Mouse (Mus musculus) embryonic facial prominence, embryonic 13.5 days (tissue): ENCODE measurements around the gene Ubtd1. TPM values are rescaled to one million over a fixed set of nuclear protein-coding genes. Genes with fewer than 3 reads are reported as not detected.

Experiments
- ATAC-seq: fragments of 200-750 bp; cut with Nextera tagmentation; 2 replicates; pipeline ENCODE4 v1.8.0; 2017; ENCODE audit warnings: low read depth; ENCODE audit not compliant: insufficient number of reproducible peaks, insufficient read depth, low FRiP score, low TSS enrichment
- H3K27ac ChIP-seq: fragments of 300-500 bp; sonication (generic); 2 replicates; pipeline ENCODE4 v1.5.1; 2015; ENCODE audit warnings: moderate library complexity, mild to moderate bottlenecking, inconsistent platforms
- H3K27me3 ChIP-seq: fragments of 300-500 bp; sonication (generic); 2 replicates; pipeline ENCODE4 v1.6.1; 2015; ENCODE audit warnings: mild to moderate bottlenecking, inconsistent platforms
- H3K36me3 ChIP-seq: fragments of 300-500 bp; sonication (generic); 2 replicates; pipeline ENCODE4 v1.6.1; 2015; ENCODE audit warnings: mild to moderate bottlenecking, inconsistent platforms
- H3K4me1 ChIP-seq: fragments of 300-500 bp; sonication (generic); 2 replicates; pipeline ENCODE4 v1.6.1; 2015; ENCODE audit warnings: inconsistent platforms
- H3K4me2 ChIP-seq: fragments of 300-500 bp; sonication (generic); 2 replicates; pipeline ENCODE4 v1.6.1; 2015; ENCODE audit warnings: moderate library complexity, mild to moderate bottlenecking, inconsistent platforms
- H3K4me3 ChIP-seq: fragments of 300-500 bp; sonication (generic); 2 replicates; pipeline ENCODE4 v1.5.1; 2015; ENCODE audit warnings: mild to moderate bottlenecking, inconsistent platforms
- H3K9ac ChIP-seq: fragments of 300-500 bp; sonication (generic); 2 replicates; pipeline ENCODE4 v1.6.1; 2015; ENCODE audit warnings: mild to moderate bottlenecking, inconsistent platforms
- H3K9me3 ChIP-seq: fragments of 300-500 bp; sonication (generic); 2 replicates; pipeline ENCODE4 v1.6.1; 2016; ENCODE audit warnings: inconsistent platforms
- WGBS: fragments of 180-500 bp; shearing (Covaris S2); methylation state at CpG from one replicate; pipeline ENCODE4 v1.1.7; 2015; ENCODE audit warnings: mixed read lengths; 5-methylcytosine and 5-hydroxymethylcytosine counted together
- polyA plus RNA-seq: library from polyadenylated mRNA; unstranded; fragments of >200 nt; fragmentation: Nextera tagmentation; extraction: Ambion mirVana; gene quantifications from 2 replicates; pipeline ENCODE4 v1.2.1, GENCODE M21; 2015

The Ubtd1 gene
- polyA plus RNA-seq, 1 experiment from 2014 or later: 23.5 TPM

- ATAC-seq: no peak
- Histone ChIP-seq H3K4me3 (no peak overlapping the region), H3K4me1 (peaks cover 52% of the 10 kb centered on the region), H3K4me2 (no peak overlapping the region), H3K27me3 (no peaks in the 10 kb centered on the region), H3K27ac (no peak overlapping the region), H3K9ac (no peak overlapping the region), H3K9me3 (no peaks in the 10 kb centered on the region), H3K36me3 (no peaks in the 10 kb centered on the region)
- WGBS: 54% methylated on average over 1 of the region's 1 CpGs
These were observed 13.9 kb downstream of the Ubtd1 start for GRCm38 (mm10) chr19:41995483-41995882.

GRCm38 (mm10) chr19:41997090-41997489 lies 15.5 kb downstream of the Ubtd1 start:
- H3K9me3 ChIP-seq: no peaks in the 10 kb centered on the region
- 84% methylated on average over 10 of the region's 10 CpGs for WGBS
- no peak overlapping the region for H3K9ac ChIP-seq
- no peaks in the 10 kb centered on the region for H3K27me3 ChIP-seq
- peaks cover 65% of the 10 kb centered on the region for H3K4me1 ChIP-seq
- H3K4me2 ChIP-seq: no peak overlapping the region
- no peak overlapping the region for H3K4me3 ChIP-seq
- H3K27ac ChIP-seq: no peak overlapping the region
- no peaks in the 10 kb centered on the region for H3K36me3 ChIP-seq
- no peak for ATAC-seq

GRCm38 (mm10) chr19:41998770-41999548 lies 17.4 kb downstream of the Ubtd1 start:
- no peaks in the 10 kb centered on the region for H3K9me3 ChIP-seq
- no peak overlapping the region for H3K9ac ChIP-seq
- no peak overlapping the region for H3K27ac ChIP-seq
- ATAC-seq: no peak
- no peaks in the 10 kb centered on the region for H3K27me3 ChIP-seq
- 86% methylated on average over 9 of the region's 9 CpGs for WGBS
- no peak overlapping the region for H3K4me2 ChIP-seq
- H3K36me3 ChIP-seq: no peaks in the 10 kb centered on the region
- H3K4me3 ChIP-seq: no peak overlapping the region
- H3K4me1 ChIP-seq: peaks cover 56% of the 10 kb centered on the region

GRCm38 (mm10) chr19:41999688-42000283 lies 18.2 kb downstream of the Ubtd1 start:
- ATAC-seq: no peak
- Histone ChIP-seq H3K36me3 (no peaks in the 10 kb centered on the region), H3K4me1 (peaks cover 55% of the 10 kb centered on the region), H3K4me3 (no peak overlapping the region), H3K4me2 (no peak overlapping the region), H3K27me3 (no peaks in the 10 kb centered on the region), H3K27ac (peak overlapping the region; percentile 52), H3K9ac (no peak overlapping the region), H3K9me3 (no peaks in the 10 kb centered on the region)
- 80% methylated on average over 4 of the region's 4 CpGs for WGBS

GRCm38 (mm10) chr19:42000446-42000958 lies 18.9 kb downstream of the Ubtd1 start:
- Histone ChIP-seq H3K4me1 (peaks cover 54% of the 10 kb centered on the region), H3K36me3 (no peaks in the 10 kb centered on the region), H3K27me3 (no peaks in the 10 kb centered on the region), H3K4me3 (no peak overlapping the region), H3K27ac (peak overlapping the region; percentile 52), H3K4me2 (no peak overlapping the region), H3K9ac (no peak overlapping the region), H3K9me3 (no peaks in the 10 kb centered on the region)
- WGBS: 17% methylated on average over 4 of the region's 4 CpGs
- no peak for ATAC-seq

- H3K36me3 ChIP-seq: no peaks in the 10 kb centered on the region
These were observed 19.9 kb downstream of the Ubtd1 start for GRCm38 (mm10) chr19:42001253-42001980.

DNA sequence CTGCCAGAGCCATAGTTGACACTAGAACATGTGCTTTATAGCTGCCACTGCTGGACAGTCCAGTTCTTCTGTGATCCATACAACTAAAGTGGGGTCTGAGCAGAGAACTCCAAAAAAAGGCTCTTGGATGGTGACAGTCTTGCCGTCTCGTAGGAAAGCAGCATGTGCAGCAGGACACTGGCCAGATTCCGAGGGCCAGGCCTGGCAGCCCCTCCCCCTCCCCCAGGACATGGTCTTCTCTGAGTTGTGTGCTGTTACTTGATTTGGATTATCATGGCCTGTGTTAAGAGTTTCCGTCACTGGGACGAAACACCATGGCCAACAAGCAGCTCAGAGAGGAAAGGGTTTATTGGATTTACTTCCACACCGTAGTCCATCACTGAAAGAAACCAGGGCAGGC lies 22.7 kb downstream of the Ubtd1 start:
- H3K4me1 ChIP-seq: peaks cover 60% of the 10 kb centered on the region
- 78% methylated on average over 6 of the region's 6 CpGs for WGBS
- H3K27ac ChIP-seq: no peak overlapping the region
- H3K4me3 ChIP-seq: no peak overlapping the region
- H3K9me3 ChIP-seq: no peaks in the 10 kb centered on the region
- no peak for ATAC-seq
- no peak overlapping the region for H3K9ac ChIP-seq
- no peaks in the 10 kb centered on the region for H3K27me3 ChIP-seq
- H3K4me2 ChIP-seq: no peak overlapping the region
- H3K36me3 ChIP-seq: no peaks in the 10 kb centered on the region

More at GRCm38 (mm10) chr19:42001253-42001980, 19.9 kb downstream of the Ubtd1 start:
- Histone ChIP-seq H3K4me2 (no peak overlapping the region), H3K4me3 (no peak overlapping the region), H3K27me3 (no peaks in the 10 kb centered on the region), H3K9me3 (no peaks in the 10 kb centered on the region), H3K9ac (no peak overlapping the region), H3K4me1 (peaks cover 55% of the 10 kb centered on the region), H3K27ac (peak overlapping the region; percentile 52)
- 92% methylated on average over 12 of the region's 12 CpGs for WGBS
- no peak for ATAC-seq

DNA sequence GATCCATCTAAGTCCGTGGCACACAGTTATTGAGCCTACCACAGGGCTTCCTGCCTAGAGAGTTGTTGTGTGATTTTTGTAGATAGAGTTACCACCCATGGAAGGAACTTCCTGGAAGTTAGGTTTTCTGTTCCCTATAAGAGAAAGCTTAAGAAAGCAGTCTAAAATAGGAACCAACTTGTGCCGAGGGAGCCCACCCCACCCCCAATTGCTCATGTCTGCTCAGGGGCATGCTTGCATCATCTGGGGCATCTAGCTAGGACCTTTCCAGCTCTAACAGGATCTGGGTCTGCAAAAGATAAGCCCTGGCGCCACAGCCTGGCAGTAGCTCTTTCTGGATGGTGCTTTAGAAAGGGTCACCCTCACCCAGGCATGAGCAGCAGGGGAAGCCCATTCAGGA lies 24.1 kb downstream of the Ubtd1 start:
- H3K27me3 ChIP-seq: no peaks in the 10 kb centered on the region
- H3K36me3 ChIP-seq: no peaks in the 10 kb centered on the region
- WGBS: 61% methylated on average over 3 of the region's 3 CpGs
- H3K27ac ChIP-seq: no peak overlapping the region
- H3K4me2 ChIP-seq: no peak overlapping the region
- no peaks in the 10 kb centered on the region for H3K9me3 ChIP-seq
- peak overlapping the region; percentile 7; the same call in 1 of the 2 replicates for H3K9ac ChIP-seq
- no peak for ATAC-seq
- peaks cover 52% of the 10 kb centered on the region for H3K4me1 ChIP-seq
- H3K4me3 ChIP-seq: no peak overlapping the region

DNA sequence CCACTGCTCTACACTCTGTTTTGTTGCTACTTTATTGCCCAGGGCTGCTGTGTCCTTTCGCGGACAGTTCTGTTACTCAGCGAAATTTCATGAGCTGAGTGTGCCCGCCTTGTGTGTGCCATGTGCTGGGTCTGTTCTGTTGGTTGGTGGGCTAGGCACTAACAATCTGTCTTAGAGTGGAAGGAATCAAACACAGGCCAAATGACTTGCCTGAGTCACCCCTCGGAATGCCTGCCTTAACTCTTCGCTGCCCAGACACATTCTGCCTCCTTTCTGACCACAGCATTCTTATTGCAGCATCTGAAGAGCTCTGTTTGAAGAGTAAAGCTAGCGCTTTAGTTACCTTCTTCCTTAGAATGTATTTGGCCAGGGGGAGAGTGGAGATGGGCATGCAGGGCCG lies 25.0 kb downstream of the Ubtd1 start:
- Histone ChIP-seq H3K4me1 (peaks cover 44% of the 10 kb centered on the region), H3K4me2 (no peak overlapping the region), H3K27ac (no peak overlapping the region), H3K9me3 (no peaks in the 10 kb centered on the region), H3K9ac (no peak overlapping the region), H3K27me3 (no peaks in the 10 kb centered on the region), H3K36me3 (no peaks in the 10 kb centered on the region), H3K4me3 (no peak overlapping the region)
- WGBS: 58% methylated on average over 8 of the region's 8 CpGs
- no peak for ATAC-seq

DNA sequence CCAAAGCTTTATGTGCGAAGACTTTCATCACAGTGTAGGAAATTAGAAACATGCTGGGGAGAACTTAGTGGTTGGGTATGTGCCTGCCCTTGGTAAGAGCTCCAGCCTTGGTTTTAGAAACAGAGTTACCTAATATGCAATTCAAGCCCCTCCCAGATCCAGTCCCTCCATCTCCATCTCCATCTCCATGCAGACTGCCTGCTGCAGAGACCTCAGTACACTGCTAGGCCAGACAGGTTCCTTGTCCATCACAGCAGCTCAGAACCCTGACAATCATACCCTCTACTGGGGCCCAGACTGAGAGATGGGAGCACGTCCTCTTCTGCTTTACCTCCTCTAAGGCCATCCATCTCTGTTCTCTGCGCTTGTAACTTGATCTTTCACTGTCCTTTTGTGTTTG lies 27.0 kb downstream of the Ubtd1 start:
- Histone ChIP-seq H3K4me1 (peaks cover 42% of the 10 kb centered on the region), H3K27ac (peak overlapping the region; percentile 72), H3K4me2 (no peak overlapping the region), H3K9me3 (no peaks in the 10 kb centered on the region), H3K36me3 (no peaks in the 10 kb centered on the region), H3K4me3 (no peak overlapping the region), H3K9ac (no peak overlapping the region), H3K27me3 (no peaks in the 10 kb centered on the region)
- ATAC-seq: no peak
- 40% methylated on average over 3 of the region's 3 CpGs for WGBS

DNA sequence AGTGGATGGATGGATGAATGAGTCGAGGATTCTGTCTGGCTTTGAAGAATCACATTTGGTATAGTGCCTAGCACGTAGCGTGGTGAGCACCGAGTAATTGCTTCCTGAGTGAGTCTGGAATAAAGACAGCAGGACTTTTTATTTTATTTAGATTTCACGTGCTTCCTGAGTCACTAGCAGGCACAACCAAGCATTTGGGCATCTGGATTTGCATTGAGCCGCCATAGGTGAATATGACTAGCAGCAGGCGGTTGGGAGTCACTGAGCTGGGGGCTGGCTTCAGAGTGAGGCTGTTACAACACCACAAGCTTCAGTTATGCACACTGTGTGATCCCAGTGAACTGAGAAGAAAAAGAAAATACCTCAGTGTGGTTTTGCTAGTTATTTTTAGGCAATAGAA lies 27.5 kb downstream of the Ubtd1 start:
- Histone ChIP-seq H3K4me1 (peaks cover 44% of the 10 kb centered on the region), H3K4me3 (no peak overlapping the region), H3K27ac (peak overlapping the region; percentile 72), H3K9me3 (no peaks in the 10 kb centered on the region), H3K36me3 (no peaks in the 10 kb centered on the region), H3K4me2 (no peak overlapping the region), H3K27me3 (no peaks in the 10 kb centered on the region), H3K9ac (no peak overlapping the region)
- WGBS: 38% methylated on average over 7 of the region's 7 CpGs
- no peak for ATAC-seq
